Mouse (Mus musculus) liver, embryonic 11.5 days (tissue): ENCODE results near the gene Bcorl1. TPM values are rescaled to one million over a fixed set of nuclear protein-coding genes. Genes with fewer than 3 reads are reported as not detected.

Experiments used
- ATAC-seq: fragments of 200-750 bp; cut with Nextera tagmentation; replicated peaks from 2 replicates; pipeline ENCODE4 v1.8.0; 2017; ENCODE audit warnings: moderate number of reproducible peaks, mild to moderate bottlenecking, moderate TSS enrichment, moderate library complexity; ENCODE audit not compliant: low FRiP score
- DNase-seq: peaks from one replicate; pipeline ENCODE4 v3.0.0-alpha.2; 2017; ENCODE audit warnings: low spot score
- H3K27ac ChIP-seq: fragments of 300-500 bp; sonication (generic); 2 replicates; pipeline ENCODE4 v1.5.1; 2014; ENCODE audit warnings: mild to moderate bottlenecking, low read depth, low read length, control low read depth
- H3K27me3 ChIP-seq: fragments of 300-500 bp; sonication (generic); replicated peaks from 2 replicates; pipeline ENCODE4 v1.6.1; 2014; ENCODE audit warnings: low read length, mixed read lengths; ENCODE audit not compliant: control insufficient read depth, insufficient read depth
- H3K36me3 ChIP-seq: fragments of 300-500 bp; sonication (generic); 2 replicates; pipeline ENCODE4 v1.6.1; 2014; ENCODE audit warnings: mild to moderate bottlenecking, low read length, moderate library complexity, mixed read lengths; ENCODE audit not compliant: control insufficient read depth, insufficient read depth
- H3K4me1 ChIP-seq: fragments of 300-500 bp; sonication (generic); replicated peaks from 2 replicates; pipeline ENCODE4 v1.6.1; 2014; ENCODE audit warnings: low read length, mixed read lengths; ENCODE audit not compliant: control insufficient read depth, insufficient read depth
- H3K4me2 ChIP-seq: fragments of 300-500 bp; sonication (generic); 2 replicates; pipeline ENCODE4 v1.6.1; 2014; ENCODE audit warnings: mild to moderate bottlenecking, control low read depth, moderate library complexity
- H3K4me3 ChIP-seq: fragments of 300-500 bp; sonication (generic); 2 replicates; pipeline ENCODE4 v1.5.1; 2014; ENCODE audit warnings: low read depth, low read length, control low read depth
- H3K9ac ChIP-seq: fragments of 300-500 bp; sonication (generic); 2 replicates; pipeline ENCODE4 v1.6.1; 2014; ENCODE audit warnings: low read depth, low read length, control low read depth
- H3K9me3 ChIP-seq: fragments of 300-500 bp; sonication (generic); 2 replicates; pipeline ENCODE4 v1.6.1; 2016; ENCODE audit warnings: low read length, inconsistent platforms, mixed read lengths; ENCODE audit not compliant: control insufficient read depth
- WGBS: fragments of 180-500 bp; shearing (Covaris S2); extraction: QIAGEN DNeasy Blood & Tissue Kit; methylation state at CpG from one replicate; pipeline ENCODE4 v1.1.7; 2014; 5-methylcytosine and 5-hydroxymethylcytosine counted together
- polyA plus RNA-seq: library from polyadenylated mRNA; unstranded; fragments of >200 nt; fragmentation: Nextera tagmentation; extraction: Ambion mirVana; gene quantifications from 2 replicates; pipeline ENCODE4 v1.2.1, GENCODE M21; 2014

Bcorl1 gene
- polyA plus RNA-seq: 5.4 and 7.3 TPM in 2 replicates

- 7% methylated on average over 15 of the region's 33 CpGs for WGBS
- ATAC-seq: 0 out of 2 replicates have a peak, but pooled peaks have one; percentile 3
- peaks cover 30% of the 10 kb centered on the region for H3K27me3 ChIP-seq
- H3K36me3 ChIP-seq: no peaks in the 10 kb centered on the region
- DNase-seq: peak; percentile 58
- H3K4me1 ChIP-seq: no peaks in the 10 kb centered on the region
- H3K4me3 ChIP-seq: peak within 1 kb of the TSS; percentile 65
- peak within 1 kb of the TSS; percentile 69 for H3K9ac ChIP-seq
- H3K27ac ChIP-seq: peak within 1 kb of the TSS; percentile 53; the same call in 1 of the 2 replicates
- H3K9me3 ChIP-seq: no peaks in the 10 kb centered on the region
- peak within 1 kb of the TSS; percentile 76 for H3K4me2 ChIP-seq
Observed at GRCm38 (mm10) chrX:48341141-48341540, at the start of gene Bcorl1. Gene Bcorl1 (plus strand): TSS chrX:48341358.

GRCm38 (mm10) chrX:48291413-48291812, 49.7 kb upstream of the Bcorl1 start:
- Histone ChIP-seq H3K9me3 (no peaks in the 10 kb centered on the region), H3K27ac (no peak overlapping the region), H3K36me3 (no peaks in the 10 kb centered on the region), H3K4me1 (no peaks in the 10 kb centered on the region), H3K27me3 (peaks cover 6% of the 10 kb centered on the region), H3K4me3 (no peak overlapping the region), H3K9ac (no peak overlapping the region), H3K4me2 (no peak overlapping the region)
- DNase-seq (no peak), ATAC-seq (no peak)
- 44% methylated on average over 3 of the region's 3 CpGs for WGBS

GRCm38 (mm10) chrX:48305356-48305755, 35.8 kb upstream of the Bcorl1 start:
- DNase-seq: no peak
- Histone ChIP-seq H3K4me1 (peaks cover 4% of the 10 kb centered on the region; the same call in 1 of the 2 replicates), H3K9ac (no peak overlapping the region), H3K27ac (no peak overlapping the region), H3K4me2 (no peak overlapping the region), H3K27me3 (no peaks in the 10 kb centered on the region), H3K4me3 (no peak overlapping the region), H3K9me3 (no peaks in the 10 kb centered on the region), H3K36me3 (no peaks in the 10 kb centered on the region)
- no peak for ATAC-seq
- 71% methylated on average over 4 of the region's 4 CpGs for WGBS

- 12% methylated on average over 26 of the region's 26 CpGs for WGBS
- no peaks in the 10 kb centered on the region for H3K9me3 ChIP-seq
- H3K4me3 ChIP-seq: peak overlapping the region; percentile 36
- H3K27ac ChIP-seq: no peak overlapping the region
- DNase-seq (no peak), ATAC-seq (peak; percentile 61)
- peak overlapping the region; percentile 61 for H3K9ac ChIP-seq
- H3K27me3 ChIP-seq: no peaks in the 10 kb centered on the region; the same call in 1 of the 2 replicates
- H3K4me1 ChIP-seq: peaks cover 10% of the 10 kb centered on the region
- no peaks in the 10 kb centered on the region for H3K36me3 ChIP-seq
- peak overlapping the region; percentile 66 for H3K4me2 ChIP-seq
Observed at GRCm38 (mm10) chrX:48310706-48311517, 30.2 kb upstream of the Bcorl1 start.

GRCm38 (mm10) chrX:48311727-48312126, 29.4 kb upstream of the Bcorl1 start:
- H3K4me2 ChIP-seq: no peak overlapping the region
- no peaks in the 10 kb centered on the region for H3K9me3 ChIP-seq
- H3K4me3 ChIP-seq: no peak overlapping the region
- ATAC-seq (peak; percentile 62), DNase-seq (no peak)
- no peaks in the 10 kb centered on the region for H3K36me3 ChIP-seq
- WGBS: 69% methylated on average over 5 of the region's 5 CpGs
- H3K27me3 ChIP-seq: no peaks in the 10 kb centered on the region; the same call in 1 of the 2 replicates
- peaks cover 11% of the 10 kb centered on the region for H3K4me1 ChIP-seq
- no peak overlapping the region for H3K9ac ChIP-seq
- no peak overlapping the region for H3K27ac ChIP-seq

- Histone ChIP-seq H3K4me2 (peak overlapping the region; percentile 65), H3K9ac (peak overlapping the region; percentile 60), H3K27ac (peak overlapping the region; percentile 55)
Observed at GRCm38 (mm10) chrX:48314530-48315079, 26.6 kb upstream of the Bcorl1 start.

GRCm38 (mm10) chrX:48317444-48317843, 23.7 kb upstream of the Bcorl1 start:
- Histone ChIP-seq H3K9ac (no peak overlapping the region), H3K4me2 (no peak overlapping the region), H3K27ac (peak overlapping the region; percentile 2; the same call in 1 of the 2 replicates), H3K4me3 (no peak overlapping the region), H3K27me3 (peaks cover 2% of the 10 kb centered on the region; the same call in 1 of the 2 replicates), H3K4me1 (peaks cover 13% of the 10 kb centered on the region), H3K36me3 (no peaks in the 10 kb centered on the region), H3K9me3 (no peaks in the 10 kb centered on the region)
- peak; percentile 53 for ATAC-seq
- WGBS: 32% methylated on average over 3 of the region's 3 CpGs
- no peak for DNase-seq

More at GRCm38 (mm10) chrX:48314530-48315079, 26.6 kb upstream of the Bcorl1 start:
- Histone ChIP-seq H3K36me3 (no peaks in the 10 kb centered on the region), H3K4me3 (peak overlapping the region; percentile 52), H3K9me3 (no peaks in the 10 kb centered on the region), H3K4me1 (peaks cover 23% of the 10 kb centered on the region), H3K27me3 (no peaks in the 10 kb centered on the region; the same call in 1 of the 2 replicates)
- DNase-seq (peak; percentile 74), ATAC-seq (peak; percentile 82)
- 13% methylated on average over 25 of the region's 33 CpGs for WGBS

GRCm38 (mm10) chrX:48318194-48318593, 23.0 kb upstream of the Bcorl1 start:
- no peak overlapping the region for H3K9ac ChIP-seq
- no peak for DNase-seq
- ATAC-seq: peak; percentile 72

More at GRCm38 (mm10) chrX:48318194-48318593, 23.0 kb upstream of the Bcorl1 start:
- no peak overlapping the region for H3K4me3 ChIP-seq
- H3K27me3 ChIP-seq: peaks cover 2% of the 10 kb centered on the region; the same call in 1 of the 2 replicates
- no peaks in the 10 kb centered on the region for H3K36me3 ChIP-seq
- H3K4me2 ChIP-seq: peak overlapping the region; percentile 43
- H3K4me1 ChIP-seq: peaks cover 13% of the 10 kb centered on the region
- WGBS: 15% methylated on average over 9 of the region's 9 CpGs
- H3K9me3 ChIP-seq: no peaks in the 10 kb centered on the region
- no peak overlapping the region for H3K27ac ChIP-seq
